Mouse (Mus musculus) ZHBTc4 (cell line): ENCODE measurements around the gene Plpp4.

Experiments used
- DNase-seq: peaks from one replicate; pipeline ENCODE4 v3.0.0-alpha.2; 2011; ENCODE audit warnings: low read depth, low spot score

Gene Plpp4

GRCm38 (mm10) chr7:129301622-129302021 is 44.8 kb downstream of the Plpp4 start:
- DNase-seq, result no peak

GRCm38 (mm10) chr7:129303356-129303755 is 46.5 kb downstream of the Plpp4 start:
- DNase-seq, result no peak

- DNase-seq, result peak; percentile 81
Observed at GRCm38 (mm10) chr7:129307042-129307825, 50.4 kb downstream of the Plpp4 start.

GRCm38 (mm10) chr7:129308661-129309060 is 51.8 kb downstream of the Plpp4 start:
- DNase-seq, result no peak

GRCm38 (mm10) chr7:129312521-129312920 is 55.7 kb downstream of the Plpp4 start:
- no peak for DNase-seq

GRCm38 (mm10) chr7:129313969-129314368 is 57.1 kb downstream of the Plpp4 start:
- no peak for DNase-seq

GRCm38 (mm10) chr7:129340096-129340495 is 83.3 kb downstream of the Plpp4 start:
- no peak for DNase-seq

GRCm38 (mm10) chr7:129355561-129355960 is 98.7 kb downstream of the Plpp4 start:
- DNase-seq, result no peak

GRCm38 (mm10) chr7:129375306-129375705 is 118.5 kb downstream of the Plpp4 start:
- no peak for DNase-seq

- no peak for DNase-seq
Observed at GRCm38 (mm10) chr7:129385149-129385548, 128.3 kb downstream of the Plpp4 start.

GRCm38 (mm10) chr7:129392835-129393489 is 136.1 kb downstream of the Plpp4 start:
- no peak for DNase-seq

- no peak for DNase-seq
Observed at GRCm38 (mm10) chr7:129396561-129396960, 139.7 kb downstream of the Plpp4 start.

GRCm38 (mm10) chr7:129399071-129399470 is 142.2 kb downstream of the Plpp4 start:
- no peak for DNase-seq

- DNase-seq, result no peak
Observed at GRCm38 (mm10) chr7:129402695-129403364, 146.0 kb downstream of the Plpp4 start.

GRCm38 (mm10) chr7:129406069-129406468 is 149.2 kb downstream of the Plpp4 start:
- no peak for DNase-seq

GRCm38 (mm10) chr7:129412695-129413094 is 155.9 kb downstream of the Plpp4 start:
- DNase-seq, result peak; percentile 69

GRCm38 (mm10) chr7:129415179-129415578 is 158.3 kb downstream of the Plpp4 start:
- DNase-seq, result no peak

- DNase-seq, result peak; percentile 96
Observed at GRCm38 (mm10) chr7:129421181-129421580, 164.3 kb downstream of the Plpp4 start.

GRCm38 (mm10) chr7:129425554-129425953 is 168.7 kb downstream of the Plpp4 start:
- peak; percentile 69 for DNase-seq

- DNase-seq, result peak; percentile 49
Observed at GRCm38 (mm10) chr7:129428794-129429193, 172.0 kb downstream of the Plpp4 start.

GRCm38 (mm10) chr7:129429903-129430302 is 173.1 kb downstream of the Plpp4 start:
- peak; percentile 90 for DNase-seq
